8 mouse cellular contexts compared by ENCODE assay signal in the genomic region with DNA sequence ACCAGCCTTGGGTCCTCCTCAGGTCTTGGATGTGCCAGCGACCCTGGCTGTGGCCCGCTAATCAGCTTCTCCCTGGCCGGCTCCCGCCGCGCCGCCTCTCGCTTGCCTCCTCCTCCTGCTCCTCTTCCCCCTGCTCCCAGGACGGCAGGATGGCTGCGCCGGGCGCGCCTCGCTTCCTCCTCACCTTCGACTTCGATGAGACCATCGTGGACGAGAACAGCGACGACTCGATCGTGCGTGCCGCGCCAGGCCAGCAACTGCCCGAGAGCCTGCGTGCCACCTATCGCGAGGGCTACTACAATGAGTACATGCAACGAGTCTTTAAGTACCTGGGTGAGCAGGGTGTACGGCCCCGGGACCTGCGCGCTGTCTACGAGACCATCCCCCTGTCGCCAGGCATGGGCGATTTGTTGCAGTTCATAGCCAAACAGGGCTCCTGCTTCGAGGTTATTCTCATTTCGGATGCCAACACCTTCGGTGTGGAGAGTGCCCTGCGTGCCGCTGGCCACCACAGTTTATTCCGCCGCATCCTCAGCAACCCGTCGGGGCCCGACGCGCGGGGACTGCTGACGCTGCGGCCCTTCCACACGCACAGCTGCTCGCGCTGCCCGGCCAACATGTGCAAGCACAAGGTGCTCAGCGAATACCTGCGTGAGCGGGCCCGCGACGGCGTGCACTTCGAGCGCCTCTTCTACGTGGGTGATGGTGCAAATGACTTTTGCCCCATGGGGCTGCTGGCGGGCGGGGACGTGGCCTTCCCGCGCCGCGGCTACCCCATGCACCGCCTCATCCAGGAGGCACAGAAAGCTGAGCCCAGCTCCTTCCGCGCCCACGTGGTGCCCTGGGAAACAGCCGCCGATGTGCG. TPM values are rescaled to one million over a fixed set of nuclear protein-coding genes. Genes with fewer than 3 reads are reported as not detected.
DNase-seq lines count a peak whose midpoint lies in the region; ATAC-seq and TF ChIP-seq lines count a peak whose summit lies in the region.

No protein-coding gene starts in this region.

- no peaks in the 10 kb centered on the region for H3K9me3 ChIP-seq in forebrain, postnatal 0 days (ENCODE audit: low read length)
- no peaks in the 10 kb centered on the region for H3K9me3 ChIP-seq in limb, embryonic 13.5 days

- H3K4me1 ChIP-seq in forebrain, postnatal 0 days (ENCODE audit: insufficient read depth): peaks cover 9% of the 10 kb centered on the region; the same call in 1 of the 2 replicates
- H3K4me1 ChIP-seq in limb, embryonic 13.5 days: peaks cover 36% of the 10 kb centered on the region

- H3K4me3 ChIP-seq in forebrain, postnatal 0 days (ENCODE audit: low read depth, low read length): peak overlapping the region; percentile 24
- peak overlapping the region; percentile 38 for H3K4me3 ChIP-seq in limb, embryonic 13.5 days

- 3% methylated on average over 80 of the region's 80 CpGs for WGBS in forebrain, postnatal 0 days
- 2% methylated on average over 80 of the region's 80 CpGs for WGBS in limb, embryonic 13.5 days

- H3K36me3 ChIP-seq in forebrain, postnatal 0 days (ENCODE audit: insufficient read depth): no peaks in the 10 kb centered on the region
- H3K36me3 ChIP-seq in limb, embryonic 13.5 days: no peaks in the 10 kb centered on the region

- H3K27ac ChIP-seq in forebrain, postnatal 0 days (ENCODE audit: low read depth, low read length): no peak overlapping the region
- no peak overlapping the region for H3K27ac ChIP-seq in limb, embryonic 13.5 days

- no peak overlapping the region for H3K9ac ChIP-seq in forebrain, postnatal 0 days
- peak overlapping the region; percentile 35; the same call in 1 of the 2 replicates for H3K9ac ChIP-seq in limb, embryonic 13.5 days

- peak; percentile 38 for DNase-seq in adrenal gland, postnatal 10 days
- DNase-seq in adrenal gland, adult 8-10 months: no peak
- peak; percentile 49 to 55 for DNase-seq in B cell, adult 2 months
- no peak for DNase-seq in forebrain, postnatal 0 days
- peak; percentile 27 for DNase-seq in retina, embryonic 14.5 days (ENCODE audit: low spot score)
- DNase-seq in cerebellum, adult 11-12 months: no peak
- DNase-seq in ovary, postnatal 14 days (ENCODE audit: low spot score): no peak

- H3K4me2 ChIP-seq in forebrain, postnatal 0 days (ENCODE audit: low read depth): peak overlapping the region; percentile 41
- H3K4me2 ChIP-seq in limb, embryonic 13.5 days (replicated peaks): peak overlapping the region; percentile 60

- ATAC-seq in forebrain, postnatal 0 days: no peak
- ATAC-seq in limb, embryonic 13.5 days (ENCODE audit: low FRiP score, low read depth): no peak

- peaks cover 89% of the 10 kb centered on the region for H3K27me3 ChIP-seq in forebrain, postnatal 0 days (ENCODE audit: insufficient read depth, low read length)
- H3K27me3 ChIP-seq in limb, embryonic 13.5 days: peaks cover 99% of the 10 kb centered on the region

- no peak for TF ChIP-seq CTCF in forebrain, postnatal 0 days (IDR thresholded peaks at IDR 0.05; ENCODE audit: low read depth)

RNA-seq across cellular contexts. Expression of a gene that starts 6.3 kb away (rescaled TPM):
- total RNA-seq in adrenal gland, postnatal 10 days (2021): 100 to 1,000 TPM; 204 to 243 TPM
- 100 to 1,000 TPM in 2 of 4 experiments, 10 to 100 TPM in 2; 61.9 to 148 (median 104) TPM for total RNA-seq in adrenal gland, adult 8-10 months (2022)
- total RNA-seq in forebrain, postnatal 0 days (2014; rRNA removed): 0.90 and 2.7 TPM in 2 replicates
- not detected in 2 replicates for polyA plus RNA-seq in forebrain, postnatal 0 days (2015; fragmentation: Nextera tagmentation; extraction: Ambion mirVana)
- 0.26 and 0.89 TPM in 2 replicates for polyA plus RNA-seq in limb, embryonic 13.5 days (2015; fragmentation: Nextera tagmentation; extraction: Ambion mirVana)

RNA-seq across cellular contexts. Expression of a gene that starts 6.4 kb away (rescaled TPM):
- 10 to 100 TPM; 21.9 to 22.9 TPM for total RNA-seq in adrenal gland, postnatal 10 days (2021)
- total RNA-seq in adrenal gland, adult 8-10 months (2022): 10 to 100 TPM; 14.7 to 19.0 (median 17.1) TPM
- 1.0 and 1.6 TPM in 2 replicates for total RNA-seq in forebrain, postnatal 0 days (2014; rRNA removed)
- 1.9 and 2.9 TPM in 2 replicates for polyA plus RNA-seq in forebrain, postnatal 0 days (2015; fragmentation: Nextera tagmentation; extraction: Ambion mirVana)
- polyA plus RNA-seq in limb, embryonic 13.5 days (2015; fragmentation: Nextera tagmentation; extraction: Ambion mirVana): 11.2 and 12.0 TPM in 2 replicates

RNA-seq across cellular contexts. Expression of a gene that starts 11.6 kb away (rescaled TPM):
- 10 to 100 TPM; 11.5 to 14.8 TPM for total RNA-seq in adrenal gland, postnatal 10 days (2021)
- total RNA-seq in adrenal gland, adult 8-10 months (2022): 10 to 100 TPM in 3 of 4 experiments, 1 to 10 TPM in 1; 8.9 to 14.3 (median 12.2) TPM
- total RNA-seq in forebrain, postnatal 0 days (2014; rRNA removed): 0.19 and 0.62 TPM in 2 replicates
- 1.4 and 1.5 TPM in 2 replicates for polyA plus RNA-seq in forebrain, postnatal 0 days (2015; fragmentation: Nextera tagmentation; extraction: Ambion mirVana)
- polyA plus RNA-seq in limb, embryonic 13.5 days (2015; fragmentation: Nextera tagmentation; extraction: Ambion mirVana): 5.4 and 5.5 TPM in 2 replicates

Comparison
In these comparisons a context has a peak if more than half of its experiments do, and no peak if none do; other contexts are left out.
1. DNase-seq: peak in adrenal gland, postnatal 10 days (single experiment), B cell, adult 2 months (2 of 2) and retina, embryonic 14.5 days (single experiment); none in adrenal gland, adult 8-10 months (single experiment), forebrain, postnatal 0 days (single experiment), cerebellum, adult 11-12 months (single experiment) and ovary, postnatal 14 days (single experiment).
2. RNA of a gene that starts 6.3 kb away (total RNA-seq): 204 to 243 TPM in adrenal gland, postnatal 10 days and 61.9 to 148 TPM in adrenal gland, adult 8-10 months; 0.90 to 2.7 TPM in forebrain, postnatal 0 days; every median in the first group is over 10 times any median in the second.